Mouse (Mus musculus) small intestine, adult 2 months (tissue): ENCODE results near the gene Pold4.

Source experiments
- CTCF ChIP-seq: fragments of 200-500 bp; IDR thresholded peaks from 2 replicates; pipeline ENCODE4 v1.5.1; 2012; ENCODE audit warnings: low read depth, mild to moderate bottlenecking, control low read depth, inconsistent platforms, low read length, moderate library complexity, mixed read lengths; ENCODE audit not compliant: insufficient replicate concordance, insufficient read length; ENCODE audit errors: extremely low read depth
- POLR2A ChIP-seq: fragments of 200-500 bp; IDR thresholded peaks from 2 replicates; pipeline ENCODE4 v1.6.1; 2012; ENCODE audit warnings: low read depth, mild to moderate bottlenecking, control low read depth, inconsistent platforms, low read length, moderate library complexity

- peak; percentile 43; the same call in 1 of the 2 replicates for TF ChIP-seq POLR2A
- TF ChIP-seq CTCF = no peak
Measured at GRCm38 (mm10) chr19:4268566-4269361, 37.1 kb downstream of the Pold4 start, which contains the start of gene Ssh3.
